Mouse (Mus musculus): ENCODE measurements around the gene Pcyt2.

DNA sequence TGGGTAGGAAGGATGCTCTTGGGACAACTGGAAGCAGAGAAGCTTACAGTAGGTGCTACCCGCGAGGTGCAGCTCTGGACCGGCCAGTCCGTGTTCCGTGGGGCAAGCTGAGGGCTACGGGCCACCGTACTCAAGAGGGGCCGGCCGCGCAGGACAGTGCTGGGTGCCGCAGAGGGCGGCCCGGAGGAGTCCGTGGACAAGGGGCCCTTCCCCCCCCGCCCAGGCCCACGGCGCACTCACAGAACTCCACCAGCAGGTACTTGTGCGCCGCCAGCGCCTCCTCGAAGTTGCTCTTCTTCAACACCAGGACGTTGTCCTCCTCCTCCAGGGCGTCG, 45.4 kb downstream of the Pcyt2 start:
- TF ChIP-seq CTCF (IDR thresholded peaks at IDR 0.05; ENCODE audit: extremely low read depth, insufficient read length, insufficient replicate concordance, low read depth, low read length) (no peak), POLR2A (IDR thresholded peaks at IDR 0.05; ENCODE audit: low read depth, low read length) (no peak)

Measured in small intestine, adult 2 months (tissue).